ENCODE assay signal across 7 mouse cellular contexts in the genomic region with DNA sequence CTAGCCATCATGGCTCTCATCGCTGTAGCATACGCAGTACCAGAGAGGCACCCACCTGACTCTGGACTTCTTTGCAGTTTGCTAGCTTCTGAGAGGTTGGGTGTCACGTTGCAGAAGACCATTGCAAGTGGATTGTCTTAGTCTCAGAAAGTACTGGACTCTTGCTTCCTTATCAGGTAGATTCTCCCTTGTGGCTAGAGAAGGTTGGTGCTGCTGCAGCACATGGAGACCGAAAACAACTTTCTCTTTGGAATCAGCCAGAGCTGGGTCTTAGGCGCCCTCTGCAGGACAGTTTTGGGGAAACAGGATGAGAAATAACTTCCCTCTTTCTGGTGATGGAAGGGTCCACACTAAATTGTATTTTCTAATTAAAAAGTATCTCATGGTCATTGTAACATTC.
DNase-seq lines count a peak whose midpoint lies in the region; ATAC-seq lines count a peak whose summit lies in the region.

No protein-coding gene starts in this region.

- H3K4me3 ChIP-seq in hindbrain, embryonic 14.5 days (replicated peaks; ENCODE audit: low read length), result no peak overlapping the region

- DNase-seq in T-cell, adult 2 months (ENCODE audit: low spot score), result peak; percentile 40
- peak; percentile 60 for DNase-seq in cerebellum, adult 11-12 months
- peak; percentile 72 for DNase-seq in forelimb bud, embryonic 11.5 days (ENCODE audit: low read depth, low spot score)
- peak; percentile 90 for DNase-seq in hindbrain, embryonic 14.5 days (ENCODE audit: low spot score)
- DNase-seq in layer of hippocampus, postnatal 36 days, result peak; percentile 63 to 76
- DNase-seq in mesoderm, embryonic 11.5 days (ENCODE audit: low read depth, low spot score), result peak; percentile 68
- DNase-seq in right cerebral cortex, postnatal 36 days (ENCODE audit: low spot score in 2 of 2), result peak; percentile 51 to 60

- ATAC-seq in hindbrain, embryonic 14.5 days (ENCODE audit: low FRiP score), result peak; percentile 51; the same call in 1 of the 2 replicates

- H3K36me3 ChIP-seq in hindbrain, embryonic 14.5 days (replicated peaks; ENCODE audit: control insufficient read depth, insufficient read depth), result no peaks in the 10 kb centered on the region

- H3K9ac ChIP-seq in hindbrain, embryonic 14.5 days, result no peak overlapping the region

- no peak overlapping the region for H3K27ac ChIP-seq in hindbrain, embryonic 14.5 days

- H3K27me3 ChIP-seq in hindbrain, embryonic 14.5 days (ENCODE audit: control insufficient read depth, insufficient read depth, low read length), result no peaks in the 10 kb centered on the region

- 42% methylated on average over 5 of the region's 5 CpGs for WGBS in hindbrain, embryonic 14.5 days

- no peaks in the 10 kb centered on the region for H3K4me1 ChIP-seq in hindbrain, embryonic 14.5 days (replicated peaks; ENCODE audit: control insufficient read depth, insufficient read depth, low read length)

- H3K4me2 ChIP-seq in hindbrain, embryonic 14.5 days (replicated peaks), result no peak overlapping the region

- H3K9me3 ChIP-seq in hindbrain, embryonic 14.5 days (ENCODE audit: control insufficient read depth, low read length), result no peaks in the 10 kb centered on the region

Comparison
In these comparisons a context has a peak if more than half of its experiments do, and no peak if none do; other contexts are left out.
1. DNase-seq: peak in every context shown above with its lines; median percentile 90 in hindbrain, embryonic 14.5 days; 72 in forelimb bud, embryonic 11.5 days; 70 in layer of hippocampus, postnatal 36 days; 68 in mesoderm, embryonic 11.5 days; 60 in cerebellum, adult 11-12 months; 56 in right cerebral cortex, postnatal 36 days; 40 in T-cell, adult 2 months.